Mouse (Mus musculus): ENCODE results near the gene Wnt6. TPM values are rescaled to one million over a fixed set of nuclear protein-coding genes. Genes with fewer than 3 reads are reported as not detected.

The Wnt6 gene
- polyA plus RNA-seq, 1 experiment from 2014 or later: 1.3 TPM

DNA sequence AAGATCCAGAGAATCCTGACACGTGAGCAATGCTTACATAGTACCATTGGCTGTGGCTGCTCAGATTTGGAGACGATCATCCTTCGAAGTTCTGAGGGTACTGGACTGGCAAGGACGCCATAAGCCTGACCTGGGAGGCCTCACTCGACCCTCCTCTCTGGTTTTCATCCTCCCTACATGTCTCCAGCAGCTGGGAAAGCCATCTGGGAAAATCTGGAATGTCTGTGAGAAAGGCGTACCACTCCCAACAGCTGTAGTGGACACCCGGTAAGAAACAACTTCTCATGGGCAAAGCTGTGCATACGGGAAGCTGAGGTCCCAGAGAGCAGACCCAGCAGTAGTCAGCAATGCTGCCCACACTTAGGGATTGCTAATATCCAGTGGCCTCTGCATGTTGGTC, 19.5 kb upstream of the Wnt6 start:
- no peaks in the 10 kb centered on the region for H3K36me3 ChIP-seq
- no peak overlapping the region for H3K4me2 ChIP-seq
- H3K4me1 ChIP-seq (replicated peaks): peaks cover 25% of the 10 kb centered on the region
- no peak for ATAC-seq (ENCODE audit: insufficient number of reproducible peaks, low FRiP score)
- H3K27me3 ChIP-seq (replicated peaks): peaks cover 6% of the 10 kb centered on the region
- H3K27ac ChIP-seq (ENCODE audit: poor library complexity, severe bottlenecking): no peak overlapping the region
- no peak overlapping the region for H3K9ac ChIP-seq
- 81% methylated on average over 8 of the region's 8 CpGs for WGBS
- H3K4me3 ChIP-seq: no peak overlapping the region
- no peaks in the 10 kb centered on the region for H3K9me3 ChIP-seq (replicated peaks)

GRCm38 (mm10) chr1:74752833-74753232, 18.9 kb upstream of the Wnt6 start:
- Histone ChIP-seq H3K4me3 (no peak overlapping the region), H3K27me3 (replicated peaks) (peaks cover 4% of the 10 kb centered on the region), H3K27ac (ENCODE audit: poor library complexity, severe bottlenecking) (no peak overlapping the region), H3K9ac (no peak overlapping the region), H3K36me3 (no peaks in the 10 kb centered on the region), H3K4me2 (no peak overlapping the region), H3K4me1 (replicated peaks) (peaks cover 19% of the 10 kb centered on the region), H3K9me3 (replicated peaks) (no peaks in the 10 kb centered on the region)
- ATAC-seq (ENCODE audit: insufficient number of reproducible peaks, low FRiP score): no peak
- 88% methylated on average over 3 of the region's 3 CpGs for WGBS

GRCm38 (mm10) chr1:74753266-74753974, 18.3 kb upstream of the Wnt6 start:
- no peak overlapping the region for H3K27ac ChIP-seq (ENCODE audit: poor library complexity, severe bottlenecking)
- ATAC-seq (ENCODE audit: insufficient number of reproducible peaks, low FRiP score): no peak
- H3K27me3 ChIP-seq (replicated peaks): peaks cover 6% of the 10 kb centered on the region; the same call in 1 of the 2 replicates
- H3K9me3 ChIP-seq (replicated peaks): no peaks in the 10 kb centered on the region
- H3K4me2 ChIP-seq: no peak overlapping the region
- no peak overlapping the region for H3K4me3 ChIP-seq
- peaks cover 17% of the 10 kb centered on the region for H3K4me1 ChIP-seq (replicated peaks)
- no peaks in the 10 kb centered on the region for H3K36me3 ChIP-seq
- no peak overlapping the region for H3K9ac ChIP-seq
- WGBS: 76% methylated on average over 8 of the region's 8 CpGs

- Histone ChIP-seq H3K4me3 (no peak overlapping the region), H3K36me3 (no peaks in the 10 kb centered on the region), H3K4me2 (no peak overlapping the region), H3K27me3 (replicated peaks) (peaks cover 6% of the 10 kb centered on the region; the same call in 1 of the 2 replicates), H3K9me3 (replicated peaks) (no peaks in the 10 kb centered on the region), H3K4me1 (replicated peaks) (peaks cover 9% of the 10 kb centered on the region), H3K27ac (ENCODE audit: poor library complexity, severe bottlenecking) (no peak overlapping the region), H3K9ac (no peak overlapping the region)
- no peak; the same call in 1 of the 2 replicates for ATAC-seq (ENCODE audit: insufficient number of reproducible peaks, low FRiP score)
- 61% methylated on average over 5 of the region's 5 CpGs for WGBS
Measured at GRCm38 (mm10) chr1:74754175-74754785, 17.4 kb upstream of the Wnt6 start.

- Histone ChIP-seq H3K9me3 (replicated peaks) (no peaks in the 10 kb centered on the region), H3K4me1 (replicated peaks) (no peaks in the 10 kb centered on the region), H3K4me2 (no peak overlapping the region), H3K4me3 (no peak overlapping the region), H3K27me3 (replicated peaks) (peaks cover 15% of the 10 kb centered on the region), H3K27ac (ENCODE audit: poor library complexity, severe bottlenecking) (no peak overlapping the region), H3K36me3 (no peaks in the 10 kb centered on the region), H3K9ac (no peak overlapping the region)
- ATAC-seq (ENCODE audit: insufficient number of reproducible peaks, low FRiP score): no peak
- WGBS: 17% methylated on average over 4 of the region's 4 CpGs
Measured at GRCm38 (mm10) chr1:74759773-74760172, 11.9 kb upstream of the Wnt6 start.

GRCm38 (mm10) chr1:74763081-74763480, 8.6 kb upstream of the Wnt6 start:
- Histone ChIP-seq H3K27ac (ENCODE audit: poor library complexity, severe bottlenecking) (no peak overlapping the region), H3K4me3 (no peak overlapping the region), H3K36me3 (no peaks in the 10 kb centered on the region), H3K27me3 (replicated peaks) (peaks cover 24% of the 10 kb centered on the region), H3K4me1 (replicated peaks) (no peaks in the 10 kb centered on the region), H3K9ac (no peak overlapping the region), H3K9me3 (replicated peaks) (no peaks in the 10 kb centered on the region), H3K4me2 (no peak overlapping the region)
- no peak for ATAC-seq (ENCODE audit: insufficient number of reproducible peaks, low FRiP score)
- 4% methylated on average over 6 of the region's 6 CpGs for WGBS

DNA sequence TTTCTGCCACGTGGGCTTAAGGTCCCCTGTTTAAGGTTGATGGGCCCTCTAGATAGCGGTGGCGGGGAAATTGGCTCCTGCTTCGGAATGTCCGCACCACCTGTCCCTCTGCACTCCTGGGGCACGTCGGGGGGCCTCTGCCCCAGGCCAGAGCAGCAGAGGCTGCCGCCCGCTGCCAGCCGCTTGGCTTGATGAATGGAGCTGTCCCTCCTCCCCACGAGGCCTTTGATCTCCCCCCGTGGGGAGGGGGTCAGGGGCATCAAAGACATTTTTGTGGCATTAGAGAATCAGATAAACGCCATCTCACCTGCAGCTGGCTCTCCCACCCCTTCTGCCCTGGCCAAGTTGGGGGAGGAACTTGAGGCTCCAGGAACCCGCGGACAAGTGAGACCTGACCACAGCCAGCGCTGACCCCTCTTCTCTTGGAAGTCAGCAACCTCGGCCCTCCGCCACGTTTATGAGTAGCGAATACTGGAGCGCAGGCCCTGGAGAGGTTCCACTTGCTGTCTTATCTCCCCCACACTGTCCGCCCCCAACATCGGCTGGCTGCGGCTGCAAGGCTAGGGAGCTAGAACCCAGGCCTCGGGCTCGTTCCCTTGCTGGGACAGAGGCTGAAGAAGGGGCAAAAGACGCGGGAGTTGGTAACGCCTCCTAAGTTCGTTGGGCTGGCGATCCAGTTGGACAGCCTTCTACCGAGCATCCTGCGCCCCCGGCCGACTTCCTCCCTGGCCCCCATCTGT, 795 bp upstream of the Wnt6 start:
- Histone ChIP-seq H3K4me2 (peak overlapping the region; percentile 94), H3K4me3 (peak overlapping the region; percentile 55), H3K4me1 (replicated peaks) (peaks cover 29% of the 10 kb centered on the region), H3K36me3 (no peaks in the 10 kb centered on the region), H3K9me3 (replicated peaks) (no peaks in the 10 kb centered on the region), H3K9ac (peak overlapping the region; percentile 67), H3K27me3 (replicated peaks) (peaks cover 86% of the 10 kb centered on the region), H3K27ac (ENCODE audit: poor library complexity, severe bottlenecking) (no peak overlapping the region)
- under 1% methylated on average over 35 of the region's 35 CpGs for WGBS
- no peak for ATAC-seq (ENCODE audit: insufficient number of reproducible peaks, low FRiP score)

DNA sequence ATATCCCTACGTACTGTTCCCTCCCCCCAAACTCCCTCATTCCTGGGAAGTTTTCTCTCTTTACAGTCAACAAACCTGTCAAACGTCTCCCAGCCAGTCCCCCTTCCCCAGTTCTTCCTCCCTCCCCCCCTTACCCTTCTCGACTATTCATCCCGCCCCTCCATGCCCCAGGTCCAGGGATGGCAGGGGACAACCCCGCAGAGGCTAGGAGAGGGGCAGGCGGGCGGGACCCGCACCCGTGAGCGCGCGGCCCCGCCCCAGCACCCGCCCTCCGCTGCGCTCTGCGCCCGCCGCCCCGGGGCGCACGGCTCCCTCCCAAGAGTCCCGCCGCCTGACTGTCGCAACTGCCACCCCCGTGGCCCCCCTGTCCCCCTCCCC, 236 bp upstream of the Wnt6 start:
- Histone ChIP-seq H3K36me3 (no peaks in the 10 kb centered on the region), H3K4me3 (peak overlapping the region; percentile 55), H3K27ac (ENCODE audit: poor library complexity, severe bottlenecking) (no peak overlapping the region), H3K27me3 (replicated peaks) (peaks cover 90% of the 10 kb centered on the region), H3K4me2 (peak overlapping the region; percentile 94), H3K9me3 (replicated peaks) (no peaks in the 10 kb centered on the region), H3K9ac (peak overlapping the region; percentile 67), H3K4me1 (replicated peaks) (peaks cover 29% of the 10 kb centered on the region)
- 1% methylated on average over 21 of the region's 26 CpGs for WGBS
- ATAC-seq (ENCODE audit: insufficient number of reproducible peaks, low FRiP score): no peak

DNA sequence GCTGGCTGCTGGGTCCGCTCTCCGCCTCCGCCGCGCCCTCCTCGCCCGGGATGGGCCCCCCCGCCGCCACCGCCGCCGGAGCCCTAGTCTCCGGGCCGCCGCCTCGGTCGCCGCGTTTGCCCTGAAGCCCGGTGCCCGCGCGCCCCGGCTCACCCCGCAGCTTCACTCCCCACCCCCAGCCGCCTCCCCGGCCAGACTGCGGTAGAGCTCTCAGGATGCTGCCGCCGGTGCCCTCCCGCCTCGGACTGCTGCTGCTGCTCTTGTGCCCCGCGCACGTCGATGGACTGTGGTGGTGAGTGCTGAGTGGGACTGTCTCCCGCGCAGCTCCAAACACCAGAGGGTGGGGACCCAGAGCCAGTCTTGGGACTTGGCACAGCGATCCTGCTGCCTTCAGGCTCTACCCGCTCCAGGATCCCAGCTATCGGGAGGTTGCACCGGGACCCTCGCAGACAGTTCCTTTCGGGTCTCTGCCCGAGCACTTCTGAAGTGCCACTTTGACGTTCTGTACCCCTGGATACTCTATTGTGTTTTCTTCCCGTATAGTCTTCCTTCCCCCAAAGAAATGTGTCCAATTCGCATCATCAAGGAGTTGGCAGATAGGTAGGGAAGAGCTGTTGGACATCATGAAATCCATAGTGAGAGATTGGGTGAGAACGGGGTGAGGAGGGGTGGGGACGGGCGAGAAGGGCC, 384 bp downstream of the Wnt6 start:
- Histone ChIP-seq H3K9ac (peak overlapping the region; percentile 67), H3K27ac (ENCODE audit: poor library complexity, severe bottlenecking) (no peak overlapping the region), H3K9me3 (replicated peaks) (no peaks in the 10 kb centered on the region), H3K4me2 (peak overlapping the region; percentile 94), H3K27me3 (replicated peaks) (peaks cover 95% of the 10 kb centered on the region), H3K4me1 (replicated peaks) (peaks cover 29% of the 10 kb centered on the region), H3K4me3 (peak overlapping the region; percentile 55), H3K36me3 (no peaks in the 10 kb centered on the region)
- no peak; the same call in 1 of the 2 replicates for ATAC-seq (ENCODE audit: insufficient number of reproducible peaks, low FRiP score)
- 2% methylated on average over 50 of the region's 51 CpGs for WGBS

DNA sequence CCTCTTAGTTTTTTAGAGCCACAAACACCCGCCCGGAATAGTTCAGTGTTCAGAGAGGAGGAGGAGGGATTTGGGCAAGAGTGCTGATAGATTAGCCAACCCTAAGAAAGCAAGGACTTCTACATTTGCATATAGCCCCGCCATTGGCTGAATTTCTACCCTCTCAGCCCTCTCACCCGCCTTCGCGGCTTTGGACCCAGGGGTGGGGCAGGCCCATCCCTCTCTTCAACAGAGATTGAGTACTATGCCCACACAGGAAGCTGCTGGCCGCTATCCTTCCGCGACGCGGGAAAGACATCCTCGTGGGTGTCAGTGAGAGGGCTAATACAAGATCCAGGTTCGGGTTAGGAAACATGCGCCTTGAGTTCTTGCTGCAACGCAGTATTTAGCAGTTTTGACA, 1.4 kb downstream of the Wnt6 start:
- ATAC-seq (ENCODE audit: insufficient number of reproducible peaks, low FRiP score): peak; percentile 65; the same call in 1 of the 2 replicates

DNA sequence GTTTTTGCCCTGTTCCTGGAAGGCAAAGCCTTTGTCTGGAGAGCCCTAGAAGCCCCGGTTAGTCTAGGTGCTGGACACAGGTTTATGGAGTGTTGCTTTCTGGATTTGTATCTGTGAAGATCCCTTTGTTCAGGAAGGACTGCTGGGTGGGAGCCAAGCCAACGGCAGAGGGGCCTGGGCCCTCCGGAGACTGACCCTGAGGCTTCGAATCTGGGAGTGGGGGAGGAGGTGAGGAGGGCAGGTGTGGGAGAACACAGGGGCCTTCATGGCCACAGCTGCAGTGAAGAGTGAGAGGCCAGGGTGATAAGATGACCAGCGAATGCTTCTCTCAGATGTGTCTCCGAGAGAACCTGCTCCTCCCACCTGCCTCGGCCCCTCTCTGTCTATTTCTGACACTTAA, 2.4 kb downstream of the Wnt6 start:
- H3K36me3 ChIP-seq: no peaks in the 10 kb centered on the region
- 26% methylated on average over 7 of the region's 7 CpGs for WGBS
- no peak overlapping the region for H3K27ac ChIP-seq (ENCODE audit: poor library complexity, severe bottlenecking)
- ATAC-seq (ENCODE audit: insufficient number of reproducible peaks, low FRiP score): no peak
- H3K4me1 ChIP-seq (replicated peaks): peaks cover 32% of the 10 kb centered on the region
- H3K9me3 ChIP-seq (replicated peaks): no peaks in the 10 kb centered on the region
- H3K27me3 ChIP-seq (replicated peaks): peaks cover 93% of the 10 kb centered on the region
- H3K9ac ChIP-seq: no peak overlapping the region
- H3K4me2 ChIP-seq: no peak overlapping the region
- no peak overlapping the region for H3K4me3 ChIP-seq

More for the DNA sequence above, 1.4 kb downstream of the Wnt6 start:
- no peaks in the 10 kb centered on the region for H3K9me3 ChIP-seq (replicated peaks)
- no peak overlapping the region for H3K9ac ChIP-seq
- no peaks in the 10 kb centered on the region for H3K36me3 ChIP-seq
- H3K4me3 ChIP-seq: peak overlapping the region; percentile 34
- no peak overlapping the region for H3K27ac ChIP-seq (ENCODE audit: poor library complexity, severe bottlenecking)
- peak overlapping the region; percentile 94 for H3K4me2 ChIP-seq
- H3K27me3 ChIP-seq (replicated peaks): peaks cover 95% of the 10 kb centered on the region
- H3K4me1 ChIP-seq (replicated peaks): peaks cover 29% of the 10 kb centered on the region
- under 1% methylated on average over 15 of the region's 15 CpGs for WGBS
